Mouse (Mus musculus): ENCODE data around the gene Grhl1. TPM values are rescaled to one million over a fixed set of nuclear protein-coding genes. Genes with fewer than 3 reads are reported as not detected.
A peak's percentile ranks its signal among the peaks of the same experiment; 100 is the strongest.
"Not testable (repeated sequence)": the region's sequence is repeated elsewhere in the genome, so short reads cannot be mapped to it uniquely, and the experiment has no call there.

Gene Grhl1
- polyA plus RNA-seq, 1 experiment, result 12.3 TPM

DNA sequence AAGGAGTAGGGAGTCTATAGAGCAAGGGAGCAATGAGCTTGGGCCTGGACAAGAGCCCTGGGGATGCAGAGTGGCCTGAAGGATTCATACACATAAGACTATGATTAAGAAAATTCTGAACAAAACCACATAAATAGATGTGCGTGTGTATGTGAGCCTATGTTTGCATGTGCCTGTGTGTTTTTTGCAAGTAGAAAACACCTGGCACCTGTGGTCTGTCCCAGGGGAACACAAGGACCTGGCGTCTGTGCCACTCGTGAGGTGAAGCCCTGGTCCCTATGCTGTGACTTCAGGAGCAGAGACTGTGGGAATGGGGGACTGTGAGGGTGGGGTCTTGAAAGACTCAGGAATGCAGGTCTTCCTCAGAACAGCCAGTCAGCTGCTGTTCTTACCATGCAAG is 62.6 kb downstream of the Grhl1 start:
- DNase-seq (ENCODE audit: extremely low spot score in 1 of 2, low spot score in 1 of 2), result no peak

DNA sequence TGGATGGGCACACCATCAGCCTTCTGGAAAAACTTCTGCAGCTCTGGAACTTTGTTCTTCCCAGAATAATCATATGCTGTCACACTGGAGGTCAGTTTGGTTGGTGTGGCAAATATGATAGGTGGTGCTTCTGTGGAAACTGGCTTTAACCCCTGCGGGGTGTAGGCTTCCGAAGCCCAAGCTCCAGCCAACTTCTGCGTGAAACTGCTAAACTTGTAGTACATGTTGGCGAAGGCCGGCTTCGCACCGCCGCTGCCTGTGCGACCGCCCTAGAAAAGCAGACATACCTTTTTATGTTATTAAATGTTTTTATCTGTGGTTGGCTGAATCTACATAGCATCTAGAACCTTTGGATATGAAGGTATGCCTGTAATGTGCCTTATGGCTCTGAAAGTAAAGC is 66.7 kb downstream of the Grhl1 start:
- not testable (repeated sequence) for DNase-seq (ENCODE audit: extremely low spot score in 1 of 2, low spot score in 1 of 2)

DNA sequence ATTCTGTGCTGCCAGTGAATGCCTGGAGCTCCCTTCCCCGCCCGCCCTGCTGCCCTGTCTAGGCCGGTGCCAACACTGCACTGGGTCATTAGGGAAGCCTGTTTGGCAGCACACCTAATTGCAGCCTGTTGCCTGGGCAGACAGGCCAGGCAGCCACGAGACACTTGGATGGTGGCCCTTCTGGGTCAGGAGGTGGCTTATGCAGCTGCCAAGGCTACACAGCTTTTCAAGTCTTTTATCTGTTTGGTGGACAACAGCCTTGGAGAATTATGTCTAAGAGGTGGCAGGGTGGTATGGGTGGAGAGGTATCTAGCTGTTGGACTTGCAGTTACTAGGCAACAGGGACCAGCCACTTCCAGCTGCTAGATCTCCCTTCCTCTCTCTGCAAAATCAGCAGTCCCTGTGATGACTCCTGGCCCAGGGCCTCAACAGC is 70.3 kb downstream of the Grhl1 start:
- DNase-seq (ENCODE audit: extremely low spot score in 1 of 2, low spot score in 1 of 2), result peak; percentile 42 to 62

DNA sequence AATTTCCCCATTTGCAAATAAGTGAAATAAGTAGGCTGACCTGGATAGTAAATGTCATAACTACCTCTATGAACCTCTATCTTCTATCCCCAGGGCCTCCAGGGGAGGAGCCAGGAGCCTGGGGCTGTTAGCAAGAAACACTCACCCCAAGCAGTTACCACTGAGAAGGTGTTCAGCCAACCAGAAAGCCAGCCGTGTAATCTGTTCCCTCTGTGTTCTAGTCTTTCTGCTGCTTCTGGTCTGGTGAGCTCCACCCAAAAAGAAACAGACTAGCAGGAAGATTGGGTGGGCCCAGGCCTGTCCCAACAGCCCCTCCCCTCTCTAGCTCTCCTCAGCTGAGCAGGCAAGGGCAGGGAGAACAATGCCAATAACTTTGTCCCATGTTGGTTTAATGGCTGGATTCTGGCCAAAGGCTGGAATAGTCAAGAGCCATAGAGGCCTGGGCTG is 72.1 kb downstream of the Grhl1 start:
- DNase-seq (ENCODE audit: extremely low spot score in 1 of 2, low spot score in 1 of 2), result no peak

DNA sequence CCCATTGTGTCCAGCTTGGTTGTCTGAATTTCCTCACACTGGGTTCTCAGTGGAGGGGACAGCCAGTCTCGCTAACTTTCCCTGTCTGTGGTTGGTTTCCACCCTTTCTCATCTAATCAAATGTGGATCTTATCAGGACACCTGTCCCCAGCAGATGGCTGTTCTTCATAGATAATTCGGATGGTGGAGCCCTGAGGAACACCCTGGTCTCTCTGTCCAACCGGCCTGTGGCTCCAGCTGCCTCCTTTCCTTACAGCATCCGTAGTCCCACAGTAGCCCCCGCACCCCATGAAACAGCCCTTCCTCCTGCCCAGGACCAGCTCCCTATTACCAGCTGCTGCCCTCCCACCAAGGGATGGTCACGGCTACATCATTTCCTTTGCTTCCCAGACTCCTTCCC is 73.8 kb downstream of the Grhl1 start:
- DNase-seq (ENCODE audit: extremely low spot score in 1 of 2, low spot score in 1 of 2), result no peak

DNA sequence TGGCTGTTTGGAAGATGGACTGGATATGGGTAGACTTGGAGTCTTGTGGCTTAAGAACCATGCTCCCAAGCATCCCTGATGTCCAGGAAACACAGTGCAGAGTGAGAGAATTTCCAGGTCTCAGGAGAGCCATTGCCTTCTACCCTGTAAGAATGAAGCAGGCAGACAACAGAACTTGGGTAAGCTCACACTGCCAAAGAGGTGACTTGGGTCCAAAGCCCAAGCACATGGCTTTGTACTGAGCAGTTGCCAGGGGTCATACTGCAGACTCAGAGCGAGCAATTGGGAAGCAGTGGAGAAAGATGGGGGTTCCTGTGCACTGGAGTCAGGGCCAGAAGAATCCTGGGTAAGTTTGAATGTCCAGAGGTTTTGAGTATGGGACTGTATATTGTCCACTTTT is 76.0 kb downstream of the Grhl1 start:
- no peak for DNase-seq (ENCODE audit: extremely low spot score in 1 of 2, low spot score in 1 of 2)

DNA sequence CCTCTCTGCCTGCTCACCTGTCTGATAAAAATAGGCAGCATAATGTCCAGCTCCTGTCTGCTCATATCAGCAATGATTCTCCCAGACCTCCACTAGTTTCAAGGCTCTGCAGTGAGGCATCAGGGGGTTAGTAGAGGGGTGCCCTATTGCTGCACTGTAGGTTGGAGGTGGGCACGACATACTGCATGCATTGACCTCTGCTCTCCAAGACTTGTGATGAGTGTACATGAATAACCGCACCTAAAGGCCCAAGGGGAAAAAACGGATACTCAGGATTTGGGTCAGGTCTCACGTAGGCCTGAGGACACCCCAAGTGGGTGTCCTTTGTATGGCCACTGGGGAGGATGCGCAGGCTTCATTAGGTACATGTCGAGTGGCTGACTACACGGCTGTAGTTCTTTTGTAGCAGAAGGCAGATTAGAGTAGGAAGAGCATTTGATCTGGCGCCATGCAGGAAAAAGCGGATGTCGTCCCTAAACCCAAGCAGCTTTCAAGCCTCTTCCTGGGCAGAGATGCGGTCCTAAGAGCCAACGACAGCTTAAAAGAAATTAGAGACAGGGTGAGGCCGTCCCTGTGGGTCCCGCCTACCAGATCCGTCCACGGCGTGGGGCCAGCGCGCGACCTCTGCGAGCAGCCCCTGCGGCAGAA is 78.5 kb downstream of the Grhl1 start:
- DNase-seq (ENCODE audit: extremely low spot score in 1 of 2, low spot score in 1 of 2), result no peak

DNA sequence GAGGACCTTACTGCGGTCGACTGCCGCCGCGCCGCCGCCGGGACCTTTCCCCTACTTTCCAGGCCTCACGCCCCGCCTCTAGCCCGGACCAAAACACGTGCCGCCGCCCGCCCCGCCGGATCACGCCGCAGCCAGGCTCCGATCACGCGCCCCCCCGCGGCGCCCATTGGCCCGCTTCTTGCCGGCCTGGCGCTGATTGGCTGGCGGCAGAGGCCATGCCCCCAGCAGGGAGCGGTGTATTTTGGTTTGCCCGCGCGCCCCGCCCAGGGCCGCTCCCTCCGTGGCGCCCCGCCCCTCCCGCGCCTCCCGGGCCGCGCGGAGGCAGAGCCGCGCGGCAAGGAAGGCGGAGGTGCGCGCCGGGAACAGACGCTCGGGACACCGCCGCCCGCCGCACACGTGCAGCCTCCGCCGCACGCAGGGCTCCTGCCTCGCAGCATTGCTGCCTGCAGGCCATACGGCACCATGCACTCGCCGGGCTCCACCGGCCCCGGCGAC is 79.0 kb downstream of the Grhl1 start, which contains the start of gene Klf11:
Gene Klf11 (plus strand): TSS at position 212 of the 495 bp plus-strand sequence.
- DNase-seq (ENCODE audit: extremely low spot score in 1 of 2, low spot score in 1 of 2), result peak; percentile 90 to 97

DNA sequence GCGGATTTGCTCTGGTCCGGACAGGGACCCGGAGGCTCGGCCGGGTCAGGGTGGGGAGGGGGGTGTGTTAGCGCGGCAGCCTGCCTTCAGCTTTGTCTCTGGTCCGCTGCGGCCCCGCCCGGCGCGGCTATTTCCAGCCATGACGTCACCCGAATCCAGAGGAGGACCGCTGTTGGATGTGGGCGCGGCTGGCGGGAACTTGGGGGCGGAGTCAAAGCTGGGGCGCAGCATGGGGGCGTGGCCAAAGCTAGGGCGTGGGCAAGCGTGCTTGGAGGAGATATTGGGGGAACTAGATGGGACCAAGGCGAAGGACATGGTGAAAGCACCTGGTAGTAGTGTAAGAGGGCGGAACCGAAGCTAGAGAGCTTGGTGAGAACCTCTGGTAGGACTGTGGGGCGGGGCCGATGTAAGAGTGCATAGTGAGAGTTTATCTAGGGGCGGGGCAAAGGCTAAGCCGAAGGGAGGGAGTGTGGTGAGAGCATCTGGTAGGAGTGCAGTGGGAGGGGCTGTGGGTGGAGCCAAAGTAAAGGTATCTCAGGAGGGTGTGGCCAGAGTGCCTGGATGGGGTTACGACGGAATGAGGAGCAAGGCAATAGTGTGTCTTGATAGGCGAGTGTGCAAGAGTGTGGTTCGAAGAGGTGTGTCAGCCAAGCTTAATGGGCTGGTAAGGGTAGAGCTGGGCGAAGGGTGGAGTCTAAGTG is 79.7 kb downstream of the Grhl1 start:
- DNase-seq (ENCODE audit: extremely low spot score in 1 of 2, low spot score in 1 of 2), result peak; percentile 86 to 94

DNA sequence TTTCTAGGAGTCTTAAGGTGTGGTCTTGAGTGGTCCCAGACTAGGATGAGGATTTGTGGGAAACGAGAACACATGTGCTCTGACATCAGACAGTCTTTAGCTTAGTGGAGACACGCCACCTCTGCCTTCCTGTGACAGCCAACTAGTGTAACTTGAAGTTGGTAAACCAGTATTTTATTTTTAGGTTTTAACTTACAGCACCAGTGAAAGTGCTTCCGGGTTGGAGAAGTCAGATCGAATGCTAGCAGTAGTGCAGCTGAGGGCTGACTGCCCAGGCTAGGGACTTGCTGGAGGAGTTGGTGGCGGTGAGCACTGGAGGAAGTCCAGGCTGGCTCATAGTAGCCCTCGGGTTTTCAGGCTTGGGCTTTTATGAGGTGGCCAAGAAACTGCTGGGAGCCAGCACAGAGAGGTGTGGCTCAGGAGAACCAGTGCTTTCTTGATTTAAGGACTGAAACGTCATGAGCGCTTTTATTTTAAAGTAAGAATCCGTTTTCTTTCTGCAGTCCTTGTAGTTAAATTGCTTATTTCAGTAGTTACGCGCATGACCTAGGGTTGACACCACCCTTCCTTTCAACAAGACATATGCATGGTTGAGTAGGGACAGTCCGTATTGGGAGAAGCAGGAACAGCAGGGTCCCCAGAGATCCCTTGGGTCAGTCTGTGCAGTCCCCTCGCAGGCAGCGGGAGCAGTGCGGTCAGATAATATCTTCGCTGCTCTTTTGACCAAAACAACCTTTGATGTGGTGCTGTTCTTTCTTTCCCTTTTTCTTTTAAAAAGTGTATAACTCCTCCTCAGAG is 82.2 kb downstream of the Grhl1 start:
- no peak for DNase-seq (ENCODE audit: extremely low spot score in 1 of 2, low spot score in 1 of 2)

DNA sequence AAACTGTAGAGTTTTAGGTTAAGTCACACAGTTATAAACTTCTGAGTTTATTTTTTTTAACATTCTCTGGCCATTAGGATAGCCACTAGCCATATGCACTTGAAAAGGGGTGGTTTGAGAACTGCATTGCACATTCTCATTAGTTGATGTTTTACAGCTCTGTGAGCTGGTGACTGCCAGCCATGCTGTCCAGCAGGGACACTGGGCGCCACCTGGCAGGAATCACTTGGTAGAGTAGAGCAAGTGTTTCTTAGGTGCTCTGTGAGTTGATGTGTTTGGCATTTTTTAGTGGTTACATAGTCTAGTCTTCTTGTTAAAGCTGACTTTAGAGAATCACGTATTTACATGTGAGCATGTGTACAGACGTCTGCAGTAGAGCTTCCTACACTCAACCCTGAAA is 84.4 kb downstream of the Grhl1 start:
- DNase-seq (ENCODE audit: extremely low spot score in 1 of 2, low spot score in 1 of 2), result no peak

DNA sequence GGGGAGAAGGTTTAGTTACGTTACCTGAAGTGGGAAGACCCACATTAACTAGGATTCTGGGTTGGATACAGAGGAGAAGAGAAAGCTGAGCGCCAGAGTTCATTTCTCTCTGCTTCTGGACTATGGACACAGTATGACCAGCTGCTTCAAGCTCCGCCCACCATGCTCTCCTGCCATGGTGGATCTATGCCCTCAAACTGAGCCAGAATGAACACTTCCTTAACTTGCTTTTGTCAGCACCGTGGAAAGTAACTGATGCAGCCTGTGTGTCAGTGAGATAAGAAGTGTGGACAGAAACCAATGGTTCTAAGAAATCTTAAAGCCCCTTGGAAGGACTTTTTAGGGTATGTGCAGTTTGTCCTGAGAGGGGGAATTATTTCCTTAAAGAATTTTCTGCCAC is 86.9 kb downstream of the Grhl1 start:
- no peak for DNase-seq (ENCODE audit: extremely low spot score in 1 of 2, low spot score in 1 of 2)

DNA sequence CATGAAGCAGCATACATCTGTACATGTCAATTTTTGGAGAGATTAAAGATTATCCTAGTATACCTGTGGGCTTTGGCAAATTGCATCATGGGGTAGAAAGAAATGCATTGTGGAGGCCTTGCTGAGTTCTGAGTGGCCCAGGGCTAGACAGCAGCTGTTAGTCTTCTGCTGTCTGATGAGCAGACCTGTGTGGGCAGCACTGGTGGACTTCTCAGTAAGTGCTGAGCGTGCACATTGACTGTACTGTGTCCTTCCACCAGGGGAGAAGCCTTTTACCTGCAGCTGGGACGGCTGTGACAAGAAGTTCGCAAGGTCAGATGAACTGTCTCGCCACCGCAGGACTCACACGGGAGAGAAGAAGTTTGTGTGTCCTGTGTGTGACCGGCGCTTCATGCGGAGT is 87.8 kb downstream of the Grhl1 start:
- DNase-seq (ENCODE audit: extremely low spot score in 1 of 2, low spot score in 1 of 2), result no peak

DNA sequence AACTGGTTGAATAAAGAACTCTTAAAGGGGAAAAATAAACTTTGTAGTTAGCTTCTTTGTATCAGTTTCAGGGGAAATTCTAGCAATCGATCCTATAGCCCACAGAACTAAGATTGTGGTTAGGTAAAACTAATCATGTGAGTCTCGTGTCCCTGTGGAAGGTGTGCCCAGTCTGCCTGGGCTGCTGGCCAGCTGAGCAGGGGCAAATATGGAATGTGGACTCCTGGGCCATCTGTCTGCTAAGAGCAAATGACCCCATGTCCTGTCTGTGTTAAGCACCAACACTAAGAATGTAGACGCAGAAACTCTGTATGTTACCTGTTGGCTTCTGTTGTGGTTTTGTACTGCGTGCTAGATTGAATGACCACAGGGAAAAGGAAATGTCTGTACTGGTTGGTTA is 89.0 kb downstream of the Grhl1 start:
- DNase-seq (ENCODE audit: extremely low spot score in 1 of 2, low spot score in 1 of 2), result no peak

DNA sequence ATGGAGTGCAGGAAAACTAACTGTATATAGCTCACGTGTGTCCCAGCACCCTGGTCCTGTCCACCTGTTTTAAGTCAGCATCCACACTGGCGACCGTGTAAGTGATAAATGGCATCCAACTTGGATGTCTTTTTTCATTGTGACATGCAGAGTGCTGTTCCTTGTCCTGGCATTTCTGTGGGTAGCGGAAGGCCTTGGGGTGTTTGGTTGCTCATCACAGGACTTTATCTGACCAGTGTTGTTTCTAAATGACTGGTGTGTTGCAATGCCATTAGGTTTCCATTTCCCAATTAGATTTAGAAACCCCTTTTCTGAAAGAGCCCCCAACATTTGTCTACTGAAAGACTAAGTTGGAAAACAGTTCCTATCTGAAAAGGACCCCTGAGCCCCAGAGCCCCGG is 90.0 kb downstream of the Grhl1 start:
- no peak for DNase-seq (ENCODE audit: extremely low spot score in 1 of 2, low spot score in 1 of 2)

Other genes starting within 250 kb of the Grhl1 start
- gene Taf1b, start 73.9 kb upstream of the Grhl1 start, polyA plus RNA-seq (2012; rRNA removed), result 20.1 and 23.7 TPM in 2 replicates
- gene Klf11, start 79.0 kb downstream of the Grhl1 start, polyA plus RNA-seq (2012; rRNA removed), result 6.3 and 6.7 TPM in 2 replicates
- 8.5 and 9.6 TPM in 2 replicates for gene Cys1, start 109.5 kb downstream of the Grhl1 start, polyA plus RNA-seq (2012; rRNA removed)
- 2.0 and 2.2 TPM in 2 replicates for gene Rrm2, start 136.0 kb downstream of the Grhl1 start, polyA plus RNA-seq (2012; rRNA removed)